Mouse (Mus musculus): ENCODE results near the gene Nvl. TPM values are rescaled to one million over a fixed set of nuclear protein-coding genes. Genes with fewer than 3 reads are reported as not detected.

The Nvl gene
- total RNA-seq (2022), result 10 to 100 TPM; 20.1 to 34.9 (median 24.9) TPM

DNA sequence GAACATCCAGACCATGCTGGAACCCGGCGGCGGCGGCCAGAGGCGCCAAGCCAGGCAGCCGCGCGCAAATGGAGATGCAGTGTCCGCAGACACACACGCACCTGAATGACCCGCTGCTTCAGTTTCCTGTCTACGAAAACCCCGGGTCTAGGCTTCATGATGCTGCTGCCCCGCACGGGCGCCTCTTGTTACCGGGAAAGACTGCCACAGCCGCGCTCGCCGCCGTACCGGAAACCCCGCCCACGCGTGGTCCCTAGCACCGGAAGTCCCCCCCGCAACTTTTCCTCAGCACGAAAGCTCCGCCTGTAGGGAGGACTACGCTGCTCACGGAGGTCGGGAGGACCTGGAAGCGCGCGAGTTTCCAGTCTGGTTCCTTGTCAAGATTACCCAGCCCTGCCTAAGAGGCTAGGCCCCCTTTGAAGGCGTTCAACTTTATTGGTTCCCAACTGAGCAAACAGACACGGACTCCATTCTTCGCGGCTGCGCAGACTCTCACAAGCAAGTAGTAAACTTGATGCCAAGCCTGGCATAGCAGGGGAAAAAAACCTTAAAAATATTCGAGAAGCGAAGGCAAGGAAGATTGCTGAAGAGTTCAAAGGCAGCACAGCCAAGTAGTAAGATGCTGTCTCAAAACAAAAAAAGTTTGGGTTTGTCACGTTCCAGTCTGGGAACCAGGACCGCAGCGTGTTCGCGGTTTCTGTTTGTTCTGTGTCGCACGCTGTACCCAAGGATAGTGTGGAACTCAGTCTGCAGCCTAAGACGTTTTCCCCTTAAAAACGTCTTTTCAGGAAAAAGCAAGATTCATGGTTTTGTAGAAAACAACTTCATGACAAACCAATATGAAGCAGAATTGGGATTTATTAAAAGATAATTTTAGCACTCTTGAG lies at the start of gene Nvl, which contains the start of gene Cnih4:
Gene Nvl (minus strand): TSS at position 255 of the 887 bp plus-strand sequence.
Gene Cnih4 (plus strand): TSS at position 744 of the 887 bp plus-strand sequence.
- DNase-seq, result peak; percentile 90

DNA sequence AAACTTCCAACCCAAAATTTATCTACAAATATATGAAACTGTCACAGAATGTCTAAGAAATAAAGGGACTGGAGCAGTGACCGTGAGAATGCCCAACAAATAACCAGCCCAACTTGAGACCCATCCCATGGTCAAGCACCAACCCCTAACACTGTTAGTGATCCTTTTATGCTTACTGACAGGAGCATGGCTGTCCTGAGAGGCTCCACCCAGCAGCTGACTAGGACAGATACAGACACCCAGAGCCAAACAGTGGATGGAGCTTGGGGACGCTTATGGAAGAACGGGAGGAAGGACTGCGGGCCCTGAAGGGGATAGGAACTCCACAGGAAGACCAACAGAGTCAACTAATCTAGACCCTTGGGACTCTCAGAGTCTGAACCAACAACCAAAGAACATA lies 44.9 kb upstream of the Nvl start:
- no peak for DNase-seq

DNA sequence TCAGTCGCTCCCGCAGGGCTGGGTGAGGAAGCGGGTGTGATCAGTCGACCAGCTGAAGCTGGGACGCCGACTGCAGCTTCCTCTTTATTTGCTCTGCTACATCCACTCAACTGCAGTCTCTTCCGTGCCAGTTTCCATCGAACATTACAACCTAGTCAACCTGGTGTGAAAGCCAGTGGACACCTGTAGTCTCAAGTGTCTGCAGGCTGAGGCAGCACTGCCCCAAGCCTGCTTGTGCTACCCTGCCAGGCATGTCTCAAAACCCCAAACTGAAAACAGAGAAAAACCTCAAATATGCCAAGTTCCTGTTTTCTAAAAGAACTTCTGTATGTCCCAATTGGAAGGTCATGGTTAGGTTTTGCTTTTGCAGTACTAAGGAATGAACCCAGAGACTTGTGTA lies 26.2 kb upstream of the Nvl start:
- DNase-seq, result no peak

DNA sequence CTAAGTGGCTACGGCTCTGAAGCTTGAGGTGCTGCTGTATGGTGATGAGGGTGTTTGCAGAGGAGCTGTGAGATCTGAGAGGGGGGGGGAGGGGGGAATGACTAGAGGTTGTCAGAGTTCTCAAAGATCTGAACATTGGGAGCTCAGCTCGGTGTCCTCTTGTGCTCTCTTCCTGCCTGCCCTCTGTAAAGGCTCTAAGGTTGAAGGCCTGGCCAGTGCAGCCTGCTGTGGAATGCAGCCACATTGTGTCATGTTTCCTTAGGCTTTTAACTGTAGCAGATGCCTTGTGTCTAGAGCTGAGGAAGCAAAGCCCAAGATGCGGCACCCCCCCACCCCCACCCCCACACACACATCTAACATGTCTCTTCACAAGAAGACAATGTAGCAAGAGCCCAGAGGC lies 24.4 kb upstream of the Nvl start:
- DNase-seq, result no peak

DNA sequence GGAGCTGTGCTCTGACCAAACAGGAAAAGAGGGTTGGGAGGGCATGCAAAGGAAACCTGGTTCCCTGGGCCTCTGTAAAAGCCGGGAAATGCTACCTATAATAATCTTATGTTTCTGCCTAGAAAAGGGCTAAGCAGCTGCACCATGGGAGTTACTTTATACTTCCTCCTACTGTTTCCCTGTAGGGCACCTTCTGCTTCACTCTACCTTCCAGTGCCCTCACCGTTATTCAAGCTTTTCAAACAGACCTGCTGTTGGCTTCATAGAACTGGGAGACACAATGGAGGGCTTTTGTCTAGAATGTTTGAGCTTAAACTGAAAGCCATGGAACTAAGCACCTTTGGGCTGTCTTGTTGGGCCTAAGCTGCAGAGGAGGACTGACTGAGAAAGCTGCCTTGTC lies 23.8 kb upstream of the Nvl start:
- DNase-seq, result no peak

DNA sequence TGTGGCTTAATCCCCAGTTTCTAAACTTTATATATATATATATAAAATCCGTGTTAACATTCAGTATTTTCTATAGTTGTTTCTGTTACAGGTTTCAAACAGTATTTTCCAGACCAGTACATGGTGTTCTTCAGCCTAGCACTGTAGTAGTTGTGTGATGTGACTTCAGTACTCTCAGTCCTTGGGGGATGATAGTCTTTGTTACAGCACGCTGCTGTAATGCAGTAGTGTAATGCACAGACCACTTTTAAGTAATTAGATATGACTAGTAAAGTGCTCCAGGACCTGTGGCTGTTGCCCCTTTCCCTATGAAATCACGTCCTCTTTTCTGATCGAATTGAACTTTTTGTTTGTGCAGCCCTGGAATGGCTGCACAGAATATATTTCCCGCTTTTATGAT lies 7.5 kb upstream of the Nvl start:
- no peak for DNase-seq

DNA sequence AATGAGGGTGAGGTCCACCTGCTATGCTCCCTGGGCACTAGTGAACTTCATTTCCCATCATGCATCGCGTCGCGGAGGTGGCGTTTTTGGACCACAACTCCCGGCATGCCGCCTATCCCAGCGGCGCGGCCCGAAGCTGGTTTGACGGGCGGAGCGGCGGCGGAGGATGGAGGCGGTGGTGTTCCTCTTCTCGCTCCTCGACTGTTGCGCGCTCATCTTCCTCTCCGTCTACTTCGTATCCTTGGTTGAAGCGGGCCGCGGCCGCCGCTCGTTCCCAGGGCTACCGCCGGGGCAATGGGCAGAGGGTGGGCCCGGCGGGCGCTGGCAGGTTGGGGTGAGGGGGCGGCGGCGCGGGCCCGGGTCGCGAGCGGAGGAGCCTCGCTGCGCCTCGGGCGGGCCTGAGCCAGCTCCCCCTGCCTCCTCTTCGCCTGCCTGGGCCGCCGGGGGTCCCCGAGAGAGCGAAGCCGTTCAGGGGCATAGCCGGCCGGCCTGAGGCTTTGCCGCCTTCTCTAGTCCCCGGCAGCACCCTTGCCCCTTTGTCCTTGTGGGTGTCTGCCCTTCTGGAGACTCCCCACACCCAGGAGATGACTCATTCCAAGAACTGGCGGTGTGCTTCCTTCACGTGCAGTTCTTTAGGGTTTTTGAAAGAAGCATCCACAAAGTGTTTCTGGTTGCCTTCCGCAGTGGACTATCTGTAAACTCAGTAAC lies 7.0 kb upstream of the Nvl start:
- peak; percentile 87 for DNase-seq

DNA sequence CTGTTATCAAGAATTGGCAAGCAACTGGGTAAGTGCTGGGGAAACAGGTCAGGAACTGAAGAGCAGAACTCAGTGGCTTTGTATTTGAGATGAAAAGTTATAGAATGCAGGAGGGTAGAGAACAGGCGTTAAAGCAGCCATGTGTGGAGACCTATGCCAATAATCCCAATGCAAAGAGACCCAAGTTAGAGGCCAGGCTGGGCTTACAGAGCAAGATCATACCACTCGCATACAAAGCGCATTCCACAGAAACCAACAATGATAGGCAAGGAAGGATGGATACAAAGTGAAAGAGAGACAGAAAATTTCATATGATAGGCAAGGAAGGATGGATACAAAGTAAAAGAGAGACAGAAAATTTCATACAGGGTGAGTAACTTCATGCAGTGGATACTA lies 6.4 kb upstream of the Nvl start:
- no peak for DNase-seq

DNA sequence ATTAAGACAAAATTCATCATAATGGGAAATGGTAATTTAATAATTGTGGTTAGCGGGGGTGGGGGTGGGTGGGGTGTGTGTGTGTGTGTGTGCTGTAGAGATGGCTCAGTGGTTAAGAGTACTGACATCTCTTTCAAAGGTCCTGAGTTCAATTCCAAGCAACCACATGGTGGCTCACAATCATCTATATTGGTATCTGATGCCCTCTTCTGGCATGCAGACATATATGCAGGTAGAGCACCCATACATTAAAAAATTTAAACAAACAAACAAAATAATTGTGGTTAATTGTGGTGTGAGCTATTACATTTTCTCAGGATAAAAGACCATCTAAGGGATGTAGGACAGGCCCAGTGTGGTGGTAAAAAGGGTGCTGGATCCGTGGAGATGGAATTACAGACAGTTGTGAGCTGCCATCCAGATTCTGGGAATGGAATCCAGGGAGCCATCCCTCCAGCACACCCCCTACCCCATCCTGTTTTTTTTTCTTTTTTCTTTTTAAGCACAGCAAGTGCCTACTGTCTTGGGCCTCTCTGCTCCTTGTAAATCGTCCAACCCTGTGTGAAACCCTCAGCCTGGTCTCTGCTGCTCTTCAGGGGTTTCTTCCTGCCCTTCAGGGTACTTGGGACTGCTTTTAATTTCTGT lies 5.5 kb upstream of the Nvl start:
- DNase-seq, result no peak

DNA sequence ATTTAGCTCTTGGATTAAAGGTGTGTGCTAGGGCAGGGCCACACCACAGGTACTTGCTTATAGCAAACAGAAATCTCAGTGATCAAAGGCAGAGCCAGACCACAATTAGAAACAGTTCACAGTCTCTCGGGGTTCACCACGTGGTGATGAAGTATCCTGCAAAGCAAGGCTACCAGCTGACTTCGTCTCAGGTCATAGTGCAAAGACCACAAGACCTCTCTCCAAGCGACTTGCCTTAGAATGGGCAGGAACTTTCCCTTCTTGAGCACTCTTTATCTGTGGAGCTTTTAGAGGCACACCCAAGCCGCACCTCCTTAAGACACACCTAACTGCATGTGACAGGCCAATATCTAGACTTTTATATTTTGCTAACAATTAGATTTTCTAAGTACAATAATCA lies 4.5 kb upstream of the Nvl start:
- DNase-seq, result no peak

DNA sequence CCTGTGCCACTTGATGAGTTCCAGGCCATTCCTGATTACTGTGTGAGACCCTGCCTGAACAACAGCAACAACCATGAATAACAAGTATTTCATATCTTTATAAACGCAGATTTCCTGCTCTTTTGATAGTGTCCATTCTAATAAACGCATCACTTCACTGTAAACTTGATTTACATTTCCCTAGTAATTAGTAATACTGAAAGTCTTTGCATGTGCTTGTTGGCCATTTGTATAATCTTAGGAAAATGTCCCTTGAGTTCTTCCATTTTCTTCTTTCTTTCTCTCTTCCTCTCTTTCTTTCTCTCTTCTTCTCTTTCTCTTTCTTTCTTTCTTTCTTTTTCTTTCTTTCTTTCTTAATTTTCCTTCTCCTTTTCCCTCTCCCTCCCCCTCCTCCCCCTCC lies 2.2 kb upstream of the Nvl start:
- DNase-seq, result no peak

DNA sequence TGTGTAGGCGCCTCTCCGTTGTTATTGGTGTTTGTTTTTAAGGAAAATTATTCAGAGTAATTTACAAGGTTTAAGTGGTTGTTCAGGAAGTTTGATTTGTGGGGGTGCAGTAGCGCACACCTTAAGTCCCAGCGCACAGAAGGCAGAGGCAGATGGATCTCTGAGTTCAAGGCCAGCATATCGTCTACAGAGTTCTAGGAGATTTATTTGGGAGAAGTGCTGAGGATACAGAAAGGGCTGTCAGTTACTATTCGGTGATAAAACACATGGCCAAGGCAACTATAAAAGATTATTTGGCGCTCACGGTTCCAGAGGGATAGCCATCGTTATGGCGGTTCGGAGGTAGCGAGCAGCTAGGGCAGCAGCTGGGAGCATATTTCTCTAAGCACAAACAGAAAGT lies 962 bp upstream of the Nvl start:
- no peak for DNase-seq

DNA sequence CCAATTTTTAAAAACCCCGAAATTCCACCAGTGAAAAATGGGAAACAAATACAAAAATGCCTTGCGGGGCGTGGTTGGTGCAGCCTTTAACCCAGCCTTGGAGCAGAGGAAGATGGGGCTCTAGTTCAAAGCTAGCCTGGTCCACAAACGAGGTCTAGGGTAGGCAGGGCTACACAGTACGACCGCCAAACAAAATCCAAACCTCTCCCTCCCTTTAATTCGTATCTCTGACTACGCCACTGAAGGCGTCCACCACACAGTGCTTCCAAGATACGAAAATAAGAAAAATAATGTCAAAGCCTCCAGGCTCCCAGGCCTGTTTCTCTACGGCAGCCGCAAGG lies 425 bp downstream of the Nvl start:
- DNase-seq, result no peak

DNA sequence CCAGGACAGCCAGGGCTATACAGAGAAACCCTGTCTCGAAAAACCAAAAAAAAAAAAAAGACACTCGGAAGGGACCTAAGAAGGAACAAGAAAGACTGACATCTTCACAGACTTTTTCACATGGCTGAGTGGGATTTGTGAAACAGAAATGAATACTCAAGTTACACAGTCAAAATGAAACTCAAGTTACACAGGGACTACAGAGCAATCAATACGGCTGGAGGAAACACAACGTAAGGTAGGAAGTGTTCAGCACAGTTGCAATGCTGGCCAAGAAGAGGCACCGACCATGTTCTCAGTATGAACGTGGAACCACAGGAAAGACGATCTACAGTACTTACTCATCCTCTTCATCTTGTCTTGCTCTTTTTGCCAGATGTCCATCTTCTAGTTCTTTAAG lies 5.3 kb downstream of the Nvl start:
- DNase-seq, result no peak

DNA sequence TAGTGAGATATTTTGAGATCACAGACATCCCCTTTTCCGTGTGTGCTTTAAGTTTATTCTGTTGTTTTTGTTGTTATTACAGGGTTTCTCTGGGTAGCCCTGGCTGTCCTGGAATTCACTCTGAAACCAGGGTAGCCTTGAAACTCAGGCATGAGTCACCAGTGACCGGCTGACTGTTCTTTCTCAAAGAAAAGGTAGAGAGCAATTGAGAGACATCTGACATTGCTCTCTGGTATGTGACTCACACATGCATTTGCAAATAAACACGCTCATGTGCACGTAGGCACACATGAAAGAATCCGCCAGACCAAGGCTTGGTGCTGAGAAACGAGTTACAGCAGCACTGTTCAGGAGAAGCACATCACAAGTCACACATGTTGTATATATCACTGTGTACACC lies 12.1 kb downstream of the Nvl start:
- peak; percentile 77 for DNase-seq

DNA sequence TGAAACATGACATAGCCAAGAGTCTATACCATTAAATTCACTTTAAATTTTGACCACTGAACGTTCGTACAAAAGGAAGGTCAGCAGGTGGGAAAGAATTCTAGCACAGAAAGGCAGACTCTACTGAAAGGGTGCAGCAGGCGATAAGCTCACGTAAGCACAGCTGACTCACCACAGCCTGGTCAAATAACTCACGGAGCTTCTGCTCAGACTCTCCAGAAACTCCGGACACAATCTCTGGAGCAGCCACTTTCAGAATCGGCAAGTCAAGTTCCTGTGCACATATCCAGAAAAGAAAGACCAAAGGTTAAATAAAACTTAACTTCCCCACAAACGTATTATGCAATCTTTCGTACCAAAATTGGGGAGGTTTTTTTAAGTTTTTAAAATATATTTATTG lies 17.2 kb downstream of the Nvl start:
- DNase-seq, result no peak

DNA sequence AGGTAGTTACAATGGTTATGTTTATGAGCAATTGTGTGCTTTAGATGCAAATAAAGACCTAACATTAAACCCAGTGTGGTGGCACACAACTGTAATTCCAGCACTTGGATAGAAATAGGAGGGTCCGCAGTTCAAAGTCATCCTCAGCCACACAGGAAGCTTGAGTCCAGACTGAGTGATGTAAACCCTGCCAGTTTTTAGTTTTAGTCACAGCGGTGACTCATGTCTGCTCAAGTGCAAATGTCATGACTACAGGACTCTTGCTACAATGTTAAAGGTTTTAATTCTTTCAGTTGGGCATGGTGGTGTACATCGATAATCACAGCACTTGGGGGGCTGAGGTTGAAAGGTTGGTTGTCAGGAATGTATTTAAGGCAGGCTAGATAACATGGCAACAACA lies 18.1 kb downstream of the Nvl start:
- no peak for DNase-seq

DNA sequence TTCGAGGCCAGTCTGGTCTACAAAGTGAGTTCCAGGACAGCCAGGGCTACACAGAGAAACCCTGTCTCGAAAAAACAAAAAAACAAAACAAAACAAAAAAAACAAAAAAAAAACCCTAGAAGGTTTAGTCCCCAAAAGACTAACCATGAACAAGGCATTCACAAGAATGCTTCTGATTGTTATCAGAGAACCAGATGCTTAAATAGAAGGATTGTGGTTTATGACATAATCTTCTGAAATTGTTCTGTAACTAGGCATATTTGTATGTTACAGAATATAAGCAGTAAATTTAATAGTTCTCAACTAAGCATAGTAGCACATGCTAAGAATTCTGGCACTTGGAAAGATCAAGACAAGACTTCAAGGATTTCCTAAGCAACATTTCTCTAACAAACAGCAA lies 19.9 kb downstream of the Nvl start:
- no peak for DNase-seq

DNA sequence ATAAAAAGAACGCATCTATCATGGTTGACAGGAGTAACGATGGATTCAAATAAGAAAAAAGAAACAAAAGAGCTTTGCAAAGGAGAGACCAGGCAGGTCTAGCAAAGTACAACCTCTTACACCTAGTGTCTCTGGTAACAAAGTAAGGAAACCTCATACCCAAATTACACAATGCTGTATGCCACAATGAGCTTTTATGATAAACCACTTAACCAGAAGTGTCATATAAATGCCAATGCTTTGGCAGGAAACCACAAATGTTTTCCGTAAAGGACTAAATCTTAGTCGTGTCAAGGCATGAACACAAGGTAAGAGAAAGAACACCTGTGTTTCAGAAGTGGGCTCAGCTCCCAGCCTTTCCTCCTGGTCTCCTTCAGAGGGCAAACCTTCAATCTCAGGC lies 26.9 kb downstream of the Nvl start:
- no peak for DNase-seq

DNA sequence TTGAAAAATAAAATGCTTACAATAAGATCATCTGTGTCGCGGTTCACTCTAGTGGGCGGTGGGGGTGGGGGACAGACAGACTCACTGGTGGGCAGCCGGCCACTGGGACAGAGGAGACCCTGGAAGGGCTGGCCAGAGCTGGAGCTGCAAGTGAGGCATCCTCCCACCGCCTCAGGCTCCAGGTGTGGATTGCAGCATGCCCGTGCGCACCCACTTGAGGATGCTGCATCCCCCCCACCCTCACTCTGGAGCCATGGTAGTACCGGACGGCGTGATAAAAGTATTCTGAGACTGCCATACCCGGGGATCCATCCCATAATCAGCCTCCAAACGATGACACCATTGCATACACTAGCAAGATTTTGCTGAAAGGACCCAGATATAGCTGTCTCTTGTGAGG lies 54.0 kb downstream of the Nvl start:
- no peak for DNase-seq

DNA sequence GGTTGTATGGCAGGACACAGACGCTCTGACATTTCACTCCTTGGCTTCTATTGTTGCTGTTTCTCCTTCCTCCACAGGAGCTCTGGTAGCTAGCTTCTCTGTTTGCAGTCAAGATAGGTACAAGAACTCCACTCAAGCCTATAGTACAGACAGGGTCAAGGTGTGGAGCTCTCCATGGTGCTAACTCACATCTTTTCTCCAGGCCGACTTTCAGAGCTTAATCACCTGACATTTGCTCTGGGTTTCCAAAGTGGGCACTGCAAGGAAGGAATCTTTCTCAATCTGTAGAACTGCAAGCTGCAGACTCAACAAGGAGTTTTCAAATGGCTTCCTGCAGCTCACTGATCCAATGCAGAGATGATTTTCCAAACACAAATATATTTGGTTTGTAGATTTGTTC lies 60.0 kb downstream of the Nvl start:
- DNase-seq, result no peak

DNA sequence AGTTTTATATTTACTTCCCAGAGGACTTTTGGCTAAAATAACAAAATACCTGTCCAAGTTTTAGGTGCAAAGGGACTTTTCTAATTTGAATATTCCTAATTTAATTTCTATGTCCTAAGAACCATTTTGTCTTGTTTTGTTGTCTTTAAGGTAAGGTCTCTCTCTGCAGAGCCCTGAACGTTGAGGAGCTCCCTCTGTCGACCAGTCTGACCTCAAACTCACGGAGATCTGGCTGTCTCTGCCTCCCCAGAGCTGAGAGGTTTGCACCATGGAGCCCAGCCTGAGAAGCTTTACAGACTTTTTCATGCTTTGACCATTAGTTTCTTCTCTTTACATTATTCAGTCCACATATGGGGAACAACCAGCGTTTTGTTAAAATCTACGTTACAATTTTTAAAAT lies 70.9 kb downstream of the Nvl start:
- no peak for DNase-seq

DNA sequence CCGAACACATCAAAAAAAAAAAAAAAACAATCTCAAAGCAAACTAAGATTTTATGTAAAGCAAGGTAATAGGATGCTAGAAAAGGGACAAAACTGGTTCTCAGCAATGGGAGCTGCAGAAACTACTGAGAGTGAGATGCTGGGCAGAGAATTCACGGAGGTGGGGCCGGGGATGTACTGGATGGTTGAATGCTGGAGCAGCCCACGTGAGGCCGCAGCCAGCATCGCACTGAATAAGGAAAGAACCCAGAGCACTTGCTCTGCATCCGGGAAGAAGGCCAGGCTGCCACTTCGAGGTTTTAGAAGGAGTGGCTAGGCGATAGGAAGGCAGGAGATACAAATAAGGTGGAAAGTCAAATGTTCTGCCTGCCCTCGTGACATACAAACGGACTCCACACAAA lies 74.3 kb downstream of the Nvl start:
- DNase-seq, result no peak

DNA sequence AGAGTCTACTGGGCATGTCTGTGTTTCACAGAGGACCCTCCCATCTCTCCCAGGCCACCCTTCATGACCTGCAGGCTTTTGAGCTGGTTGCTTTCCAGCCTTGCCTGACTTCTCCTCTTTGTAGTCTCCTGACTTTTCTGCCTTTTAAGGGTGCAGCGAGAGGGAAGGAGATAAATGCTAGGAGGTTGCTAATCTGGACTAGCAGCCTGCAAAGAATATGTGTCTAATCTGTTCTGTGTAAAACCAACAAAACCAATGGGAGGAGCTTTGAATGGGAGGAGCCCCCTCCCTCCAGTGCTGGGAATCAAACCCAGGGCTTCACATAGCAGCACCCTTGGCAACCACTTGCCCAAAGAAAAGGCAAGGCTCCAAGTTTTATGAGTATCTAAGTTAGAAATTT lies 75.7 kb downstream of the Nvl start:
- no peak for DNase-seq

Measured in adrenal gland, adult 8-10 months (tissue).